ENCODE assay signal across 8 mouse cellular contexts in genomic region chr3:51197112-51197731, GRCm38 (mm10). TPM values are rescaled to one million over a fixed set of nuclear protein-coding genes. Genes with fewer than 3 reads are reported as not detected.
A peak's percentile ranks its signal among the peaks of the same experiment; 100 is the strongest.
DNase-seq lines count a peak whose midpoint lies in the region; TF ChIP-seq lines count a peak whose summit lies in the region.

No protein-coding gene starts in this region.

- TF ChIP-seq CTCF in embryonic fibroblast, embryonic 13.5 days (IDR thresholded peaks at IDR 0.05; ENCODE audit: borderline replicate concordance, insufficient read depth, low read length) = no peak

- H3K4me3 ChIP-seq in embryonic fibroblast, embryonic 13.5 days (ENCODE audit: insufficient read depth, low read length) = no peak overlapping the region

- no peak for TF ChIP-seq POLR2A in embryonic fibroblast, embryonic 13.5 days (IDR thresholded peaks at IDR 0.05; ENCODE audit: low read depth, low read length)

- DNase-seq in testis, postnatal 14 days (ENCODE audit: low spot score) = peak; percentile 24
- DNase-seq in testis, postnatal 10 days (ENCODE audit: low spot score) = no peak
- peak; percentile 63 for DNase-seq in kidney, postnatal 14 days
- DNase-seq in telencephalon, adult 2 months (ENCODE audit: low read depth, low spot score) = peak; percentile 27
- no peak for DNase-seq in urinary bladder, postnatal 14 days (ENCODE audit: low spot score)
- no peak for DNase-seq in left cerebral cortex, adult 8-10 months (ENCODE audit: low spot score in 2 of 2)
- no peak for DNase-seq in right cerebral cortex, postnatal 25 days

- peak overlapping the region; percentile 86 for H3K27ac ChIP-seq in embryonic fibroblast, embryonic 13.5 days (ENCODE audit: insufficient read depth, low read length)

- peaks cover 22% of the 10 kb centered on the region for H3K4me1 ChIP-seq in embryonic fibroblast, embryonic 13.5 days (ENCODE audit: control insufficient read depth, insufficient read depth, low read length)

RNA-seq across cellular contexts. Expression of gene Noct, which starts 27.0 kb away (rescaled TPM):
- polyA plus RNA-seq in embryonic fibroblast, embryonic 13.5 days (2011; ENCODE audit: insufficient read length, low read depth, missing spikeins) = 17.3 and 25.5 TPM in 2 replicates
- 10 to 100 TPM; 43.4 to 46.2 (median 44.4) TPM for total RNA-seq in left cerebral cortex, adult 8-10 months (2022)

Comparison
In these comparisons a context has a peak if more than half of its experiments do, and no peak if none do; other contexts are left out.
1. DNase-seq: peak in testis, postnatal 14 days (single experiment), kidney, postnatal 14 days (single experiment) and telencephalon, adult 2 months (single experiment); none in testis, postnatal 10 days (single experiment), urinary bladder, postnatal 14 days (single experiment), left cerebral cortex, adult 8-10 months (0 of 2) and right cerebral cortex, postnatal 25 days (single experiment).